Mouse (Mus musculus) inflammation-experienced regulatory T-cells, adult 6 months (primary cell): ENCODE data around the gene Arrdc5. TPM values are rescaled to one million over a fixed set of nuclear protein-coding genes. Genes with fewer than 3 reads are reported as not detected.

ENCODE experiments used
- ATAC-seq: one replicate; pipeline ENCODE4 v1.8.0; 2017
- polyA plus RNA-seq, 3 experiments: library from polyadenylated mRNA; unstranded; fragments of 100-300 nt; shearing (Covaris generic); gene quantifications; one replicate each; pipeline ENCODE4 v1.2.1; 2017

Arrdc5 gene
- polyA plus RNA-seq, 3 experiments from 2014 or later = not detected

- peak; percentile 26 for ATAC-seq
These were observed 3.2 kb upstream of the Arrdc5 start, which contains the start of gene Uhrf1 for GRCm38 (mm10) chr17:56303160-56303846. TSS of gene Uhrf1 (plus strand) at chr17:56303321.

GRCm38 (mm10) chr17:56302363-56302996, 2.4 kb upstream of the Arrdc5 start:
- ATAC-seq = no peak

- ATAC-seq = no peak
These were observed 1.8 kb downstream of the Arrdc5 start for GRCm38 (mm10) chr17:56298238-56298637.

- no peak for ATAC-seq
These were observed 3.9 kb downstream of the Arrdc5 start for GRCm38 (mm10) chr17:56296201-56296600.

- ATAC-seq = no peak
These were observed 5.8 kb downstream of the Arrdc5 start for GRCm38 (mm10) chr17:56294241-56294640.

GRCm38 (mm10) chr17:56293291-56293690, 6.8 kb downstream of the Arrdc5 start:
- no peak for ATAC-seq

- ATAC-seq = no peak
These were observed 7.4 kb downstream of the Arrdc5 start, which contains the start of gene Plin3 for GRCm38 (mm10) chr17:56292531-56293222. TSS of gene Plin3 (minus strand) at chr17:56292873.

GRCm38 (mm10) chr17:56291826-56292475, 8.1 kb downstream of the Arrdc5 start:
- no peak for ATAC-seq

- peak; percentile 85 for ATAC-seq
These were observed 8.9 kb downstream of the Arrdc5 start for GRCm38 (mm10) chr17:56291171-56291511.

- ATAC-seq = peak; percentile 67
These were observed 9.5 kb downstream of the Arrdc5 start for GRCm38 (mm10) chr17:56290388-56291170.

GRCm38 (mm10) chr17:56289371-56290331, 10.4 kb downstream of the Arrdc5 start:
- ATAC-seq = peak; percentile 23

- no peak for ATAC-seq
These were observed 11.2 kb downstream of the Arrdc5 start for GRCm38 (mm10) chr17:56288866-56289265.

- ATAC-seq = no peak
These were observed 12.3 kb downstream of the Arrdc5 start for GRCm38 (mm10) chr17:56287830-56288229.

- no peak for ATAC-seq
These were observed 14.1 kb downstream of the Arrdc5 start for GRCm38 (mm10) chr17:56285995-56286394.

- no peak for ATAC-seq
These were observed 16.8 kb downstream of the Arrdc5 start for GRCm38 (mm10) chr17:56283316-56283715.

- ATAC-seq = no peak
These were observed 17.3 kb downstream of the Arrdc5 start for GRCm38 (mm10) chr17:56282802-56283201.

GRCm38 (mm10) chr17:56281193-56281592, 18.9 kb downstream of the Arrdc5 start:
- ATAC-seq = no peak

GRCm38 (mm10) chr17:56279481-56280155, 20.5 kb downstream of the Arrdc5 start:
- ATAC-seq = no peak

GRCm38 (mm10) chr17:56278340-56278739, 21.7 kb downstream of the Arrdc5 start:
- ATAC-seq = no peak

- no peak for ATAC-seq
These were observed 22.6 kb downstream of the Arrdc5 start for GRCm38 (mm10) chr17:56277567-56277893.
